Mouse (Mus musculus): ENCODE results near the gene Olfr1358. TPM values are rescaled to one million over a fixed set of nuclear protein-coding genes. Genes with fewer than 3 reads are reported as not detected.
"Not testable (repeated sequence)": the region's sequence is repeated elsewhere in the genome, so short reads cannot be mapped to it uniquely, and the experiment has no call there.

Olfr1358 gene
- polyA plus RNA-seq, 1 experiment from 2014 or later, result not detected

DNA sequence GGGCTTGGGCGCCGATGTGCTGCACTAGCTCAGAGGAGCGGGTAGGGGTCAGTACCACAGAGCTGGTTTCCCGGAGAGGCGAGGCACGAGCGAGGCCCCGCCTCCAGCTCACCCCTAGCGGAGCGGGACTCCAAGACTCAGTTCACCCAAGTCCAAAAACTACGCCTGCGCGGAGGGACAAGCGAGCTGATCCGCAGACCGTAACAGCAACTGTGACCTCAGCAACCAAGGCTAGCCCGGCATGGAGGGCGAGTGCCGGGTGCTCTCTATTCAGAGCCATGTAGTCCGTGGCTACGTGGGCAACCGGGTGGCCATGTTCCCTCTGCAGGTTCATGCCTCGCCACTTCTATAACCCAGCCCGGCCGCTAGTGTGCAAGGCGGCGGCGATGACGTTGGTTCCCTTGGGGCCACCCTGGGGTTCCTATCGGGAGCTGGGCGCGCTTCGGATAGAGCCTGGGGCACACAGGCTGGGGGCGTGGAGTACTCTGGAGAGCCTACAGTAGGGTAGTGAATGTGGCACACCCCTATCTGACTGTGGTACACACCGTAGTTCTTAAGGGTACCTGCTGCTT lies 35.2 kb upstream of the Olfr1358 start:
- Histone ChIP-seq H3K9me3 (ENCODE audit: control insufficient read depth, low read length) (no peaks in the 10 kb centered on the region), H3K36me3 (ENCODE audit: control insufficient read depth, insufficient read depth, low read length) (no peaks in the 10 kb centered on the region), H3K4me1 (replicated peaks; ENCODE audit: control insufficient read depth, insufficient read depth, low read length) (peaks cover 10% of the 10 kb centered on the region), H3K27me3 (replicated peaks; ENCODE audit: control insufficient read depth, insufficient read depth, low read length) (peaks cover 5% of the 10 kb centered on the region; the same call in 1 of the 2 replicates), H3K27ac (ENCODE audit: low read depth, low read length) (no peak overlapping the region; the same call in 1 of the 2 replicates), H3K4me2 (peak overlapping the region; percentile 84), H3K9ac (ENCODE audit: low read depth, low read length) (peak overlapping the region; percentile 68), H3K4me3 (ENCODE audit: low read depth, low read length) (peak overlapping the region; percentile 57)
- under 1% methylated on average over 35 of the region's 35 CpGs for WGBS
- DNase-seq (ENCODE audit: low spot score) (peak; percentile 85), ATAC-seq (replicated peaks; ENCODE audit: low FRiP score) (peak; percentile 94)

- not testable (repeated sequence) for DNase-seq (ENCODE audit: low spot score); H3K9ac ChIP-seq (ENCODE audit: low read depth, low read length)
- 74% methylated on average over 2 of the region's 2 CpGs for WGBS
These were observed 31.9 kb upstream of the Olfr1358 start for GRCm38 (mm10) chr10:78485369-78485768.

DNA sequence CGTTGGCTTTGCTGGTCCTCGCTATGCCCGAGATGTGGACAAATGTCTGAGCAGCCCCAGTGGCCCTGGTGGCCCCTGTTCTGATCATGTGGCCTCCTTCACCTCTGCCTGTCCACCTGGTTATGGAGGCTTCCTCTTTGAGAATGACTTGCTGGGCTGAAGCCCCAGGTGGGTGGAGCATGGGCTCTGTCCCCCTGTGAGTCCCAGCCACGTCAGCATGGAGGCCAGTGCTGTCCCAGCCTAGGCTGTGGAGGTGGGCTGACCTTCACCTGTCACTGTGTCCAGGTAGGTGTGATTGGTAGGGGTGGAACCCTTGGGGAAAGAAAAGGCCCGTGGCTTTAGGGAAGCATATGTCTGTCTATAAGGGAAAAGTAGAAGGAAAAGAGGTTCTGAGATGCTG lies 30.4 kb upstream of the Olfr1358 start:
- H3K4me2 ChIP-seq, result no peak overlapping the region
- no peak for DNase-seq (ENCODE audit: low spot score)
- H3K27me3 ChIP-seq (replicated peaks; ENCODE audit: control insufficient read depth, insufficient read depth, low read length), result peaks cover 5% of the 10 kb centered on the region; the same call in 1 of the 2 replicates
- no peaks in the 10 kb centered on the region for H3K9me3 ChIP-seq (ENCODE audit: control insufficient read depth, low read length)
- no peak overlapping the region for H3K27ac ChIP-seq (ENCODE audit: low read depth, low read length)
- WGBS, result 63% methylated on average over 5 of the region's 5 CpGs
- no peak overlapping the region for H3K4me3 ChIP-seq (ENCODE audit: low read depth, low read length)
- peaks cover 10% of the 10 kb centered on the region for H3K4me1 ChIP-seq (replicated peaks; ENCODE audit: control insufficient read depth, insufficient read depth, low read length)
- no peaks in the 10 kb centered on the region for H3K36me3 ChIP-seq (ENCODE audit: control insufficient read depth, insufficient read depth, low read length)
- H3K9ac ChIP-seq (ENCODE audit: low read depth, low read length), result no peak overlapping the region
- no peak for ATAC-seq (replicated peaks; ENCODE audit: low FRiP score)

More at GRCm38 (mm10) chr10:78485369-78485768, 31.9 kb upstream of the Olfr1358 start:
- not testable (repeated sequence) for H3K4me3 ChIP-seq (ENCODE audit: low read depth, low read length); H3K4me2 ChIP-seq; H3K27me3 ChIP-seq (replicated peaks; ENCODE audit: control insufficient read depth, insufficient read depth, low read length); H3K36me3 ChIP-seq (ENCODE audit: control insufficient read depth, insufficient read depth, low read length); H3K27ac ChIP-seq (ENCODE audit: low read depth, low read length); H3K9me3 ChIP-seq (ENCODE audit: control insufficient read depth, low read length); ATAC-seq (replicated peaks; ENCODE audit: low FRiP score)
- peaks cover 13% of the 10 kb centered on the region for H3K4me1 ChIP-seq (replicated peaks; ENCODE audit: control insufficient read depth, insufficient read depth, low read length)

DNA sequence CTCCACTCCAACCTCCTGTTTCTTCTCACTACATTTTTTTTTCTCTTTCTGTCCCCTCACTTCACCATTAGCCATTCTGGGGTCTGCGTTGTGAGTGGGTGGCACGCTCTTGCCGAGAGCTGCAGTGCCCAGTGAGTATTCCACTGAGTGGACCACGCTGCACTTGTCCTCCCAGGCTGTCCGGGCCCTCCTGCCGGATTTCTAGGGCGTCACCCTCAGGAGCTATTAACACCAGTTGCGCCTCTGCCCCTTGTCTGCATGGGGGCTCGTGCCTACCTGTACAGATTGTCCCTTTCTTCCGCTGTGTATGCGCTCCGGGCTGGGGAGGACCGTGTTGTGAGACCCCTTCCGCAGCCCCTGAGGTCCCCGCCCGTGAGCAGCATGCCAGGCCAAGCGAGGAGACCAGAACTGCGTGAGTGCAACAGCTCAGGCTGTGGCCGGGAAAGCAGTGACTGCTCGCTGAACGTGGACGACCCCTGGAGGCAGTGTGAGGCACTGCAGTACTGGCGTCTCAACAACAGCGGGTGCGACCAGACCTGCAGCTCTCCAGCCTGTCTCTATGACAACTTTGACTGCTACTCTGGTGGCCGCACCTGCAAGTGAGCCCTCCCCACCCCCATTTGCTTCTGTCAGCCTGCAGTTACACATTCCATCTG lies 29.7 kb upstream of the Olfr1358 start:
- peak overlapping the region; percentile 65 for H3K4me2 ChIP-seq
- H3K27me3 ChIP-seq (replicated peaks; ENCODE audit: control insufficient read depth, insufficient read depth, low read length), result peaks cover 4% of the 10 kb centered on the region; the same call in 1 of the 2 replicates
- H3K4me3 ChIP-seq (ENCODE audit: low read depth, low read length), result peak overlapping the region; percentile 5; the same call in 1 of the 2 replicates
- no peak overlapping the region for H3K9ac ChIP-seq (ENCODE audit: low read depth, low read length)
- ATAC-seq (replicated peaks; ENCODE audit: low FRiP score), result peak; percentile 67
- H3K9me3 ChIP-seq (ENCODE audit: control insufficient read depth, low read length), result no peaks in the 10 kb centered on the region
- H3K4me1 ChIP-seq (replicated peaks; ENCODE audit: control insufficient read depth, insufficient read depth, low read length), result peaks cover 7% of the 10 kb centered on the region
- H3K36me3 ChIP-seq (ENCODE audit: control insufficient read depth, insufficient read depth, low read length), result no peaks in the 10 kb centered on the region
- H3K27ac ChIP-seq (ENCODE audit: low read depth, low read length), result no peak overlapping the region
- 10% methylated on average over 26 of the region's 26 CpGs for WGBS
- DNase-seq (ENCODE audit: low spot score), result peak; percentile 75

GRCm38 (mm10) chr10:78502986-78503733 lies 14.1 kb upstream of the Olfr1358 start:
- H3K4me1 ChIP-seq (replicated peaks; ENCODE audit: control insufficient read depth, insufficient read depth, low read length), result no peaks in the 10 kb centered on the region
- WGBS, result 70% methylated on average over 6 of the region's 6 CpGs
- H3K27ac ChIP-seq (ENCODE audit: low read depth, low read length), result no peak overlapping the region
- H3K4me3 ChIP-seq (ENCODE audit: low read depth, low read length), result no peak overlapping the region
- H3K9me3 ChIP-seq (ENCODE audit: control insufficient read depth, low read length), result no peaks in the 10 kb centered on the region
- no peak overlapping the region for H3K4me2 ChIP-seq
- ATAC-seq (replicated peaks; ENCODE audit: low FRiP score) (no peak), DNase-seq (ENCODE audit: low spot score) (no peak)
- H3K36me3 ChIP-seq (ENCODE audit: control insufficient read depth, insufficient read depth, low read length), result no peaks in the 10 kb centered on the region
- H3K27me3 ChIP-seq (replicated peaks; ENCODE audit: control insufficient read depth, insufficient read depth, low read length), result no peaks in the 10 kb centered on the region
- no peak overlapping the region for H3K9ac ChIP-seq (ENCODE audit: low read depth, low read length)

DNA sequence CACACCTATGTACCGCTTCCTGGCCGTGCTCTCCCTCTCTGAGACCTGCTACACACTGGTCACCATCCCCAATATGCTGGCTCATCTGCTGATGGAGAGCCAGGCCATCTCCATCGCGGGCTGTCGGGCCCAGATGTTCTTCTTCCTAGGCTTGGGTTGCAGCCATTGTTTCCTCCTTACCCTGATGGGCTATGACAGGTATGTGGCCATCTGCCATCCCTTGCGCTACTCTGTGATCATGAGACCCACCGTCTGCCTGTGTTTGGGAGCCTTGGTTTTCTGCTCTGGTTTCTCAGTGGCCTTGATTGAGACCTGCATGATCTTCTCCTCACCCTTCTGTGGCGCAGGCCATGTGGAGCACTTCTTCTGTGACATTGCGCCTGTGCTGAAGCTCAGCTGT lies 2.6 kb downstream of the Olfr1358 start:
- 80% methylated on average over 9 of the region's 9 CpGs for WGBS
- no peaks in the 10 kb centered on the region for H3K4me1 ChIP-seq (replicated peaks; ENCODE audit: control insufficient read depth, insufficient read depth, low read length)
- H3K9me3 ChIP-seq (ENCODE audit: control insufficient read depth, low read length), result no peaks in the 10 kb centered on the region
- no peak for DNase-seq (ENCODE audit: low spot score)
- H3K36me3 ChIP-seq (ENCODE audit: control insufficient read depth, insufficient read depth, low read length), result no peaks in the 10 kb centered on the region
- H3K27me3 ChIP-seq (replicated peaks; ENCODE audit: control insufficient read depth, insufficient read depth, low read length), result no peaks in the 10 kb centered on the region
- no peak for ATAC-seq (replicated peaks; ENCODE audit: low FRiP score)
- no peak overlapping the region for H3K27ac ChIP-seq (ENCODE audit: low read depth, low read length)
- no peak overlapping the region for H3K4me2 ChIP-seq
- H3K9ac ChIP-seq (ENCODE audit: low read depth, low read length), result no peak overlapping the region
- no peak overlapping the region for H3K4me3 ChIP-seq (ENCODE audit: low read depth, low read length)

DNA sequence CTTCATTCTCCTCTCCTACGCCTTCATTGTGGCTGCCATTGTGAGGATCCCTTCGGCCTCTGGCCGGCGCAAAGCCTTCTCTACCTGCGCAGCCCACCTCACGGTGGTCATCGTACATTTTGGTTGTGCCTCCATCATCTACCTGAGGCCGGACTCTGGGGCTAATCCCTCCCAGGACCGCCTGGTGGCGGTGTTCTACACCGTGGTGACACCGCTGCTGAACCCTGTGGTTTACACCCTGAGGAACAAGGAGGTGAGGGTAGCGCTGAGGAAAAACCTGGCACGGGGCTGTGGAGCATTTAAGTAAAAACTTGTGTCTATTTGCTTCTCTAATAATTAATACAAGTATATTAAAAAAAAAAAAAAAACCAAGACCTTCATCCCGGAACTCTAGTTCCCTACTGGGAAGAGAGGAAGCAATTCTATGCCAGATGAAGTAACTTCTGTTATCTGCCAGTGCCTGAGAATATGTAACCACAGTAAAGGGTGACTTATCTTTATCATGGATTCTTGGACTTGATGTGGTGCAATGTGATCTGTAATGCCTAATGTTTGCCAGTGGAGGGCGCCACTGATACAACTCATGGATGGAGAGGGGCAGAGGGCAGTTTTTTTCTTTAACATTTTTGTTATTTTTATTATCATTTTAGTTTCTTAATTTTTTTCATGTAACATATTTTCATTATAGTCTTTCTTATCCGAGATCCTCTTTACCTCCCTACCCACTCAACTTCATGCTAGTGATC lies 3.2 kb downstream of the Olfr1358 start:
- Histone ChIP-seq H3K27ac (ENCODE audit: low read depth, low read length) (no peak overlapping the region), H3K4me3 (ENCODE audit: low read depth, low read length) (no peak overlapping the region), H3K9me3 (ENCODE audit: control insufficient read depth, low read length) (no peaks in the 10 kb centered on the region), H3K36me3 (ENCODE audit: control insufficient read depth, insufficient read depth, low read length) (no peaks in the 10 kb centered on the region), H3K27me3 (replicated peaks; ENCODE audit: control insufficient read depth, insufficient read depth, low read length) (no peaks in the 10 kb centered on the region), H3K4me2 (no peak overlapping the region), H3K4me1 (replicated peaks; ENCODE audit: control insufficient read depth, insufficient read depth, low read length) (no peaks in the 10 kb centered on the region), H3K9ac (ENCODE audit: low read depth, low read length) (no peak overlapping the region)
- DNase-seq (ENCODE audit: low spot score) (no peak), ATAC-seq (replicated peaks; ENCODE audit: low FRiP score) (no peak)
- WGBS, result 46% methylated on average over 17 of the region's 17 CpGs

GRCm38 (mm10) chr10:78525071-78525470 lies 7.8 kb downstream of the Olfr1358 start:
- not testable (repeated sequence) for H3K4me1 ChIP-seq (replicated peaks; ENCODE audit: control insufficient read depth, insufficient read depth, low read length); H3K27me3 ChIP-seq (replicated peaks; ENCODE audit: control insufficient read depth, insufficient read depth, low read length); H3K4me3 ChIP-seq (ENCODE audit: low read depth, low read length); H3K9me3 ChIP-seq (ENCODE audit: control insufficient read depth, low read length); H3K4me2 ChIP-seq; DNase-seq (ENCODE audit: low spot score); ATAC-seq (replicated peaks; ENCODE audit: low FRiP score); H3K9ac ChIP-seq (ENCODE audit: low read depth, low read length); H3K36me3 ChIP-seq (ENCODE audit: control insufficient read depth, insufficient read depth, low read length); H3K27ac ChIP-seq (ENCODE audit: low read depth, low read length)
- WGBS, result 67% methylated on average over 3 of the region's 3 CpGs
